Mouse (Mus musculus) left cerebral cortex, adult 2 months (tissue): ENCODE measurements at regions not wholly inside any gene's neighbourhood (a gene's known extent, or its start where the extent isn't known, plus 50 kb on each side); places are given as distances from the start of the nearest gene placed in this dataset.
"Not testable (repeated sequence)": the region's sequence is repeated elsewhere in the genome, so short reads cannot be mapped to it uniquely, and the experiment has no call there.

ENCODE experiments used
- DNase-seq, 2 experiments: peaks; one replicate each; pipeline ENCODE4 v3.0.0; 2021 to 2022; ENCODE audit warnings: low spot score in 2 of 2, mixed read lengths in 1 of 2; ENCODE audit errors: extremely low spot score in 1 of 2
- H3K27ac ChIP-seq: fragments of 200-600 bp; 2 replicates; pipeline ENCODE4 v1.8.1; 2022
- H3K4me3 ChIP-seq: fragments of 200-600 bp; 2 replicates; pipeline ENCODE4 v1.8.1; 2022
- CTCF ChIP-seq: fragments of 200-600 bp; IDR thresholded peaks from 2 replicates; pipeline ENCODE4 v1.8.1; 2022; ENCODE audit warnings: antibody characterized with exemption, mild to moderate bottlenecking, moderate library complexity
- intact Hi-C: fragments of 180-260 bp; cut with DNase I; formaldehyde crosslinking; loops from one replicate; pipeline ENCODE4 v1.15.1; 2025

DNA sequence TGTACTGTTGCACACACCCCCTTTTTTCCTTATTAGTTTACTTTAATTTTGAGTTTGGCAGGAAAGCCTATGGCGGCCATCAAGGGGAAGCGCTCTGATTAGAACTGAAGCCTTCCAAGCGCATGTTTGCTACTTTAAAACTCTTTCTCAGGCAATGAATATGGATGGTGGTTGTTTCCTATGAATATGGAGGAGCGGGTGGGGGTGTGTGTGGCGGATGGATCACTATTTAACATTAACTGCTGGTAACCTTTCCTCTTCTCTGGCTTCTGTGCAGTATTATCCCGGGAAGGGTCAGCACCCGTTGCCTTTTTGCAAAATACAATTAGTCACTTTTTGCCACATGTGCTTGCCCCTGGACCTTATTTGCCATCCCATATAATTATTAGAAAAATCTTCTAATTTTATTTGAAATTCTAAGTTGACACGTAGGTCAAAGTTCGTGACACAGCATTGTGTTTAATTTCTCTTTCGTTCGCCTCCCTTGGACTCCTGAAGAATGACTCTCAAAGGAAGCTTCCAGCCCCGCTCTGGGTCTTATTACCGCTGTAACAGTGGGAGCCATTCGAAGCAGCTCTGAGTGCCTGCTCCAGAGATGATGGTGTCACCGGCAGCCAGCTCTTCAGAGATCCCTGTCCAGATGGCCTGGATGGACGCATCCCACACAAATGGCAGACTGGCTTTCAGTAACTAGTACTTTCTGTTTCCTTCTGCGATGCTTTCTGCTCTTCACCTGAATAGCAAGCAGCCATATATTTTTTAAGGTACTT is 302.0 kb downstream of the Vrk1 start:
- no peak overlapping the region for H3K27ac ChIP-seq
- DNase-seq: no peak
- no peak overlapping the region for H3K4me3 ChIP-seq
- TF ChIP-seq CTCF: no peak
- intact Hi-C loops: no loop called here

- Histone ChIP-seq H3K4me3 (no peak overlapping the region), H3K27ac (no peak overlapping the region)
- TF ChIP-seq CTCF: no peak
- intact Hi-C loops: no loop called here
- DNase-seq: no peak
Observed at GRCm38 (mm10) chr12:106317738-106318137, 307.7 kb downstream of the Vrk1 start.

DNA sequence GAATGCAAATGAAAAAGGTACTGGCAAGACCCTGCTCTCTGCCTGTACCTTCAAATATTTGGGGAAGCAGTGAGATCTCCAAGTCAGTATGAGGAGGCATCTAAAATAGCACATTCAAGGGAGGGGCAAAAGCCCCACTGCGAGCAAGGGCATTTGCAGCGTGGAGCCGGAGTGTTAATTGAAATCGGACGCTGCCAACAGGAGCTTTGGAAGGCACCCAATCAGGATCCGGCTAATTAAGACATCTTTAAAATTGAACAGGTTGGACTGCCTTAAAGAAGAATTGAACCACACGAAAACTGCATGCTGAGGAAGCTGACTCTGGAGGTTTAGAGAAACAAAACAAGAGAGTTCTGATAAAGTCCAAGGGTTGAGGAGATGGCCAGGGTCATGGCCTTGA is 311.5 kb downstream of the Vrk1 start:
- intact Hi-C loops: no loop called here
- DNase-seq: no peak
- no peak overlapping the region for H3K27ac ChIP-seq
- no peak overlapping the region for H3K4me3 ChIP-seq
- no peak for TF ChIP-seq CTCF

DNA sequence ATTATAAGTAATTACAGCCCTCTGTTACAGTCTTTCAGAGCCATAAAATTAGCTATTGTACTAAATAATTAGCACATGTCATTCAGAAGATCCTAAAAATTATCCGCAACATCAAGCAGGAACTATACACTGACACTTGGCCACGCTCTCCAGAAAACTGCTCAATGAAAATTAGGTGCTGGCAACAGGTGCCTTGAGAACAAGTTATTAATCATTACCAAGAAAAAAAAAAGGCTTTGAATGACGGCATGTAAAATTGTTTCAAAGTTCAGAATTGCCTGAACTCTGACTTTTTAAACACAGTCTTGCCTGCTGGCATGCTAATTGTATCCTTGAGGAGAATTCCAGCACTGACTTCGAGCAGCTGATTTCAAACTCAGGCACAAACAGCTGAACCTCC is 316.6 kb downstream of the Vrk1 start:
- no peak for TF ChIP-seq CTCF
- intact Hi-C loops: no loop called here
- no peak for DNase-seq
- H3K27ac ChIP-seq: no peak overlapping the region
- H3K4me3 ChIP-seq: no peak overlapping the region

- Histone ChIP-seq H3K27ac (no peak overlapping the region), H3K4me3 (no peak overlapping the region)
- TF ChIP-seq CTCF: no peak
- DNase-seq: no peak
- intact Hi-C loops: no loop called here
Observed at GRCm38 (mm10) chr12:106327351-106327750, 317.3 kb downstream of the Vrk1 start.

- no peak for DNase-seq
- intact Hi-C loops: no loop called here
- no peak for TF ChIP-seq CTCF
Observed at GRCm38 (mm10) chr12:106357867-106358266, 347.8 kb downstream of the Vrk1 start.

DNA sequence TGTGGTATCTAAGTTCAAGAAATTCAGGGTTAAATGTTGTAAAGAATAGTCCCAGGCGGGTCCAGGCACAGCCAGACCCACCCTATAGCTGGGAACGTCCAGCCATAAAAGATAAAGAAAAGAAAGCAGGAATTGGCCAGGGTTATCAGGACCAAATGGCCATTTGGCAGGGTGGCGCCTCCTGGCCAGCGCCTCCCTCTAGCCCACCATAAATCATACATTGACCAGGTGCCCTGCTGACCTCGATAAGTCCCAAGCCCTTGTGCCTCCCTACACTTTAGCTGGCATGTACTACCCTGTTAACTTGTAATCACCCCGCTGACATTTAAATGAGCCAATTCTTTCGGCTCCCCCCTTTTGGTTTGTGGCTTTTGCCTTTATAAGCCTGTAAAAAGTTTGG is 351.6 kb downstream of the Vrk1 start:
- H3K27ac ChIP-seq, DNase-seq, H3K4me3 ChIP-seq, intact Hi-C loops: not testable (repeated sequence)

More at GRCm38 (mm10) chr12:106357867-106358266, 347.8 kb downstream of the Vrk1 start:
- no peak overlapping the region for H3K27ac ChIP-seq
- H3K4me3 ChIP-seq: no peak overlapping the region

DNA sequence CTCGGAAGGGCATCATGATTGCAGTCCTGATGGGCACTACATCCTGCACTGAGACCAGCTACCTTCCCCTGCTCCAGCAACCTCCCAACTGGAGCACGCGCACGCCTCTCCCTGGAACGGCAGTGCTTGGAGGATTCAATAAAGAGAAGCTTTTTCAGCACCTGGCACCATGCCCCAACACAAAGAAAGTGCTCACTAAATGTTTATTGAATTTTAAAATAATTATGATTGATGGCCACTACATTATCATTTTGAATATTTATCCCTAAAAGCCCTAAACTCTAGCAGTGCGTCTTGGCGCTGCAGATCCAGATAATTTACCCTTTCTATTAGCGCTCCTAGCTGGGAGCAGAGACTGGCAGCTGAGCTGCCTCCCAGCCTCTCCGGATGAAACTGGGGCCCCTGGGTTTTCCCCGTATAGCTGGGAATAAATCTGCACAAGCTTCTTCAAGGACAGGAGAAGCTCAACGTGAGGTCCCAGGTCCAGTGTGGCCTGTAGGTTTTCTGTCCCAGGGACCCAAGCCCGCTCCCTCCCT is 364.9 kb downstream of the Vrk1 start:
- no peak overlapping the region for H3K27ac ChIP-seq
- TF ChIP-seq CTCF: no peak
- DNase-seq: no peak
- intact Hi-C loops: loop anchor here (5.0 kb wide), 2 partner anchors 68 to 1627 kb away; partner anchors contain the start of gene Bcl11b
- no peak overlapping the region for H3K4me3 ChIP-seq

GRCm38 (mm10) chr12:106375886-106376285 is 365.9 kb downstream of the Vrk1 start:
- TF ChIP-seq CTCF: no peak
- no peak overlapping the region for H3K27ac ChIP-seq
- no peak overlapping the region for H3K4me3 ChIP-seq
- intact Hi-C loops: loop anchor here (5.0 kb wide), 2 partner anchors 69 to 1626 kb away; partner anchors contain the start of gene Bcl11b
- no peak for DNase-seq

DNA sequence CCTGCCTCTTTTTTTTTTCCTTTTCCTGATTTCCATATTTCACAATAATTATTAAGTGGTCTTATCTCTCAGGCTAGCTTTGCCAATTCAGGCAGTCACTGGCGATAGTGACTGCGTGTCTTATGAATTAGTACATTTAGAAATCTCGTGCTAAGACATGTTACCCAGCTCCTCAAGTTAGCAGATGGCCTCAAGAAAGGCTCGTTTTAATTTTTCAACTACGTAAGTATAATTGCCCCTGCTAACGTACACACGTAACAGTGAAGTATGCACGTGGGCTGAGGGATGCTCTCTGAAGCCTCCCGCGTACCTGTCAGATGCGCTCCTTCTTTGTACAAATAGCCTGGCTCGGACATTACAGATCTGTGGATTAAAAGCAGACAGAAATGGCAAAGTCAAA is 366.8 kb downstream of the Vrk1 start:
- Histone ChIP-seq H3K27ac (no peak overlapping the region), H3K4me3 (no peak overlapping the region)
- intact Hi-C loops: loop anchor here (5.0 kb wide), 2 partner anchors 69 to 1626 kb away; partner anchors contain the start of gene Bcl11b
- DNase-seq: no peak
- no peak for TF ChIP-seq CTCF

DNA sequence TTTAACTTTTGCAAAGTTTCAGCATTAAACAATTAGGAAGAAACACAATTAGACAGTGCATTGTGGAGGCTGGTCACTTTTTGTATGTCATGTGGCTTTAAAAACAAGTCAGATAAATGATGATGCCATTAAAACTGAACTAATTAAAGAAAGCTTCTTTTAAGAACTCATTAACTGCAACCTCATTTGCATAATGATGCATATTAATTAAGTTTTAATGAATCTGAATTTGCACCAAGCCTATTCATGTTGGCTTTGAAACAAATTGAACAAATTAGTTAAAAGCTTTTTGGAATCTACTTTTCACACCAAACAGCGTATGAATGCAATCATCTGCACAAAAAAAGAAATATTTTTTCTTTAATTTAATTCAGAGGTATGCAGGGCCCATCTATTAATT is 367.3 kb downstream of the Vrk1 start:
- DNase-seq: no peak
- no peak overlapping the region for H3K4me3 ChIP-seq
- H3K27ac ChIP-seq: no peak overlapping the region
- intact Hi-C loops: loop anchor here (5.0 kb wide), 2 partner anchors 70 to 1625 kb away; partner anchors contain the start of gene Bcl11b
- no peak for TF ChIP-seq CTCF

DNA sequence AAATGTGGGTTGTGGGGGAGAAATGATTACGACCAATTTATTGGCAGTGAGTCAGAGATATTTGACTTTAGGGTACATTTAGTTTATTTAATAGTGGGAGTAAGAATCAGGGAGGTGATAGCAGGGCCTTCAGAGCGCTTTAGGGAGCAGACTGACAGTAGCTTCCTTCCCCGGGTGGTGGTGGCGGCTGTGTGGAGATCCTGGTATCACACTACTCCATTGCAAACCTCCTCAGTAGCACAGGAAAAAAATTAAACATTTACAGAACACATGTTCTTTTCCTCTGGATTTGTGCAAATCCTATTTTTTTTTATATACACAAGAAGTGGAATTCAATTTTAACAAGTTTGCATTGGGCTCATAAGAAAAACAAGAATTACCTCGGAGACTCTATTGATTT is 367.7 kb downstream of the Vrk1 start:
- DNase-seq: no peak
- intact Hi-C loops: loop anchor here (2.0 to 5.0 kb wide), 3 partner anchors 70 to 1625 kb away; partner anchors contain the start of gene Bcl11b
- no peak for TF ChIP-seq CTCF
- Histone ChIP-seq H3K27ac (no peak overlapping the region), H3K4me3 (no peak overlapping the region)
